Mouse (Mus musculus) cerebellum, postnatal 10 days (tissue): ENCODE measurements at regions not wholly inside any gene's neighbourhood (a gene's known extent, or its start where the extent isn't known, plus 50 kb on each side); places are given as distances from the start of the nearest gene placed in this dataset.

ENCODE experiments used
- DNase-seq, 2 experiments: peaks; one replicate each; pipeline ENCODE4 v3.0.0; 2021; ENCODE audit warnings: mixed read lengths in 2 of 2

DNA sequence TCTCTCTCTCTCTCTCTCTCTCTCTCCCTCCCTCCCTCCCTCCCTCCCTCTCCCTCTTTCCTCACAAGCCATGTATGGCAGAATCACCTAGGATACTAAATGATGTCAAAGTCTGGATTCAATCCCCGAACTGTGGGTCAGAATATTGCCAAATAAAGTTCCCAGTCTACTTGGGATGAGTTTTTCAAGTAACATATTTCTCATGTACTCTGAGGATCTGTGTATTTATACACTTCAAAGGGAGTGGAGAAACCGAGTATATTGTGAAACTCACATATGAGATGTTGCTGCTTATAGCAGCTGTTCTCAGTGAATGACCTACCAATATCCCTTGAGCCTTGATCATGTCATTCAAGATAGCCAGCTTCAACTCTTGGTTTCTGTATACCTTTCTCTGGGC, 151.7 kb upstream of the Gorab start:
- DNase-seq, result no peak

GRCm38 (mm10) chr1:163538776-163539492, 135.5 kb upstream of the Gorab start:
- DNase-seq, result no peak

DNA sequence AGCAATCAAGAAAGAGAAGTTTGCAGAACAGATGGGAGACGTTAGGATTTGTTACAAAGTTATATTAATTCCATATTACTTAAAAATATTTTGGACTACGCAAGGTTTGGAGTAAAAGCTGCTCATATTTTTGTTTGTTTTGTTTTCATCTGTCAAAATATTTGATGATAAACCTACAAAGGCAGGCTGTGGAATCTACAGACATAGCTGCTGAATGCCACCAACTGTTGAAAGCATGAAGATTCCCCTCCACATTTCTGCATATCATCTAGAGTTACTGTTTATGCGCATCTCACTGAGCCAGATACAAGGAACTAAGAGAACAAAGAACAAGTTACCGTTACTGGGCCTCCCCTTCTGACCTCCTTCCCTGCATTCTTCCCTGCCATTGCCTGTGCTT, 127.1 kb upstream of the Gorab start:
- DNase-seq, result no peak

- DNase-seq, result no peak
Measured at GRCm38 (mm10) chr1:163517966-163518365, 114.5 kb upstream of the Gorab start.

DNA sequence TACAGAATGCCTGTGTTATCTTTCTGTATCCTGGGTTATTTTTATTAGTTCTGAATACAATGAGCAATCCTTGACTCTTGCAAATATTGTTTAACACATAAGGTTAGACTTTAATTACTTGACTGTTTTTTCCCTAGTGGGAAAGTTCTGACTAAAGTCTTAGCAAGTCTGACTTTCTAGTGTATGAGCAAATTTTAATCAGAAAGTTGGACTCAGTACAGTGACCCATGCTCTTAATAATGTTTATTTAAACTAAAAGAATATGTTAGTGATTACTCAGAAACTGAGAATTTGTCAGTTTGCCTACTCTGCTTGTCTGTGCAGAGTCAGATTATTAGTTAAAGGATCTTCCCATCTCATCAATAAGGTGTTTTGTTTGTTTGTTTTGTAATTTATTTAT, 109.4 kb upstream of the Gorab start:
- no peak for DNase-seq

- no peak for DNase-seq
Measured at GRCm38 (mm10) chr1:163512008-163512407, 108.5 kb upstream of the Gorab start.

DNA sequence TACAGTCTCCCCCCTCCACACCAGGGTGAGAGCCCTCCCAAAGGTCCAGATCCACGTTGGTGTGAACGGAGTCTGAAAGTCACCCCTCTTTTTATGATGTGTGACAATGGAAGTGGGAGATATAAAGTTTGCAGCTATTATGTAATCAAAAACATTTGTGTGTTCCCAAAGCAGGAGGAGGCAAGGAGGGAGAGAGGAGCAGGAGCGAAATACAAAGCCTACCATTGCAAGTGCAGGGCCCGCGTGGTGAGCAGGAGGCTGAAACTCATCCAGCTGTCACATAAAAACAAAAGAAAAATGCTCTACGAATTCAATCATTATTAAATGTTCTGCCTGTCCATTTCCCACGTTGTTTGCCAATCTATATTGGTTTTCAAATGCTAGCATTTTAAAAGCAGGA, 101.6 kb upstream of the Gorab start:
- DNase-seq, result no peak

GRCm38 (mm10) chr1:163502557-163502956, 99.1 kb upstream of the Gorab start:
- DNase-seq, result no peak

- DNase-seq, result no peak
Measured at GRCm38 (mm10) chr1:163498398-163498958, 95.0 kb upstream of the Gorab start.

DNA sequence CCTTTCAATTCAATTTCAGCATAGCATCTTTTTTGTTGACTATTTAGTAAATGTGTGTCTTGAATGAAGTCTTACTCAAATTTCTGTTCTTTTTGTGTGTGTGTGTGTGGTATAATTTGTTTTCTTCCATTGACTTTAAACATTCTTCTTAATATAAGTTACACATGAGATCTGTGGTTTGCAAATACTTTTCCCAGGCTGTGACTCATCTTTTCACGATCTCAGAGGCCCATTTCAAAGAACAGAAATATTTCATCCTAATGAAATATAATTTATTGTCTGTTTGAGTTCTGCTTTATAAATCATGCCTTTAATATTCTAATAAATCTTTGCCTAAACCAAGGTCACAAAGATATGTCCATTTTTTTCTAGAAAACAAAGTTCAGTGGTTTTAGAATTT, 92.9 kb upstream of the Gorab start:
- DNase-seq, result no peak

DNA sequence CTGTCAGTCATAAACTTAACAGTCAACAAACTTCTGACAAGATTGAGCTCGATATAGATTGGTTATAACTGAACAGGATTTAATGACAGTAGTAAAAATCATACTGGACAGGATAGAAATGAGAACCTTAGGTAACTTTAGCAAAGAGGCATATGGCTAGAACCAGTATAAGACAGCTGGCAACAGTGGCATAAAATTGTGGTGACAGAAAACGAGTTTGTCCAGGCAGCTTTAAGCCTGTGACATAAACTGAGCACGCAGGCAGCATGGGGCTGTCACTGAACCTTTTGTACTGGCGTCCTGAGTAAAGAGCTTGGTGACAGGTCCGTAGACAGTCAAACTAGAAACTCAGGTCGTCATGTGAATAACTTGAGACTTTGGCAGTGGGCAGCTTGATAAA, 85.1 kb upstream of the Gorab start:
- DNase-seq, result no peak

- DNase-seq, result no peak
Measured at GRCm38 (mm10) chr1:163488109-163488508, 84.6 kb upstream of the Gorab start.

- DNase-seq, result no peak
Measured at GRCm38 (mm10) chr1:163483098-163483497, 79.6 kb upstream of the Gorab start.

DNA sequence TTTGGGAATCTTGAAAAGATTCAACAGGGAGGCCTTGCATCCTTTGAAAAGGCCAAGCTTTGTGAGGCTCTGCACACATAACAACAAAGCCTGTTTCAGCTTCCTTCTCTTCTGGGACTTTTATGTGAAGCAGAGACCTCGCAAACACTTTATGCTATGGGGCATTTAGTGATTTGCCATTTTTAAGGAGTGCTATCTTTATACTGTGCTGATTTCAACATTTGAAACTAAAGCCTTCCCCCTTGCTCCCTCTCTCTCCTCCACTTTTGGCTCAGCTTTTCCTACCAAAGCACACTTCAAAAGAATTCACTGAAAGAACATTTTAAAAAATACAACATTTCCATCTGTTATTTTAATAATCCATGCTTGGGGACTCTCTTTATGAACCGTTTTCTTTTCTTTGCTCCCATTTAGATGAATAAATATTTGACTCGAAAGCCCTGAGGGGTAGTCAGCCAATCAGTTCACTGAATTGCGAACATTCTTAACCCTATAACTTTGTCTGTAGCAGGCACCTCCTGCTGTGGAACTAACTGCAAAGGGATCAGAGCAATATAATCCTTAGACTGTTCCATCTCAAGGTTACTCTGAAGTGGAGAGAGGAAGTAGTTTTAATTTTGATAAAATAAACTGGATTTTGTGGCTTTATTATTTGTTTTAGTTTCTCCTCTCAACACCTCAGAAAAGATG, 74.2 kb upstream of the Gorab start:
- DNase-seq, result no peak

GRCm38 (mm10) chr1:163461194-163461593, 57.7 kb upstream of the Gorab start:
- DNase-seq, result no peak

- DNase-seq, result no peak
Measured at GRCm38 (mm10) chr1:163456366-163456765, 52.9 kb upstream of the Gorab start.
